Mouse (Mus musculus) cortical plate, adult 2 months (tissue): ENCODE measurements around the gene Mon1a.
A peak's percentile ranks its signal among the peaks of the same experiment; 100 is the strongest.

Source experiments
- CTCF ChIP-seq: fragments of 200-500 bp; IDR thresholded peaks from 2 replicates; pipeline ENCODE4 v1.5.1; 2011; ENCODE audit warnings: mild to moderate bottlenecking, control low read depth, low read length; ENCODE audit not compliant: insufficient read depth; ENCODE audit errors: extremely low read depth
- POLR2A ChIP-seq: fragments of 200-500 bp; IDR thresholded peaks from 2 replicates; pipeline ENCODE4 v1.6.1; 2011; ENCODE audit warnings: mild to moderate bottlenecking, low read length, control low read depth; ENCODE audit not compliant: insufficient read depth; ENCODE audit errors: extremely low read depth

DNA sequence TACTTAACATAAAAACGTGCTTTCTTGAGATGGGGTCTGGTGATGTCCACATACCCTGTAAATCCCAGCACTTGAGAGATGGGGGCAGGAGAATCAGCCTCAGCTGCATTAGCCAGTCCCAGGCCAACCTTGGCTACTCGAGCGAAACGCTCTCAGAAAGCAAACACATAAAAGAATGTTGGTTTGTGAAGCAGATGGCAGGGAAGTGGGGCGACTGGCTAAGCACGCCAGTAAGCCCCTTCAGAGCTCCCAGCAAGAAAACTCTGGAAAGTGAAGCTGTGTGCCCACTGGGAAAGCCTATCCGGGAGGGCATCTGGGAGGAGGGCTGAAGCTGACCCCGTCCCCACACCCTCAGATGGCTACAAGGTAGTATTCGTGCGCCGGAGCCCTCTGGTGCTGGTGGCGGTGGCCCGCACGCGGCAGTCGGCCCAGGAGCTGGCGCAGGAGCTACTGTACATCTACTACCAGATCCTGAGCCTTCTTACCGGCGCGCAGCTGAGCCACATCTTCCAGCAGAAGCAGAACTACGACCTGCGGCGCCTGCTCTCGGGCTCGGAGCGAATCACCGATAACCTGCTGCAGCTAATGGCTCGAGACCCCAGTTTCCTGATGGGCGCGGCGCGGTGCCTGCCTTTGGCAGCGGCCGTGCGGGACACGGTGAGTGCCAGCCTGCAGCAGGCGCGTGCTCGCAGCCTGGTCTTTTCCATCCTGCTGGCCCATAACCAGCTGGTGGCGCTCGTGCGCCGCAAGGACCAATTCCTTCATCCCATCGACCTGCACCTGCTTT lies 13.1 kb downstream of the Mon1a start:
- TF ChIP-seq POLR2A (no peak), CTCF (peak; percentile 70)
